Mouse (Mus musculus): ENCODE measurements around the gene Irf1. TPM values are rescaled to one million over a fixed set of nuclear protein-coding genes. Genes with fewer than 3 reads are reported as not detected.

Gene Irf1
- total and polyA plus RNA-seq, 3 experiments, result 17.8 to 64.9 (median 23.6) TPM

DNA sequence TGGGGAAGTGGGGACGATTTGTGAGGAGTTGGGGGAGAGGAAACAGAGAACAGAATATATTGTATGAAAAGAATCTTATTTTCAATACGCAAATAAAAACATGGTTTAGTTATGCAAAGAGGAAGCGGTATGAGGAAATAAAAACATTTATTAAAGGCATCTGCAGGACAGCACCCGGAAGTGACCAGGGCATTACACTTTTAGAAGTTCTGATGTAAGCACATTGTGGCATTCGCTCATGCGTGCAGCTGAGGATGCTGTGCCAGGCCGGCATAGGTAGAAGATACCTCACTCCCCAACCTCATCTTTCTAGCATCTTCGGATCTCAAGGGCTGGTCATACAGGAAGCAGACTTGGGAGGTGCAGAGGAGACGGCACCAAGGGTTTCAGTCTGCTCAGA is 13.5 kb downstream of the Irf1 start:
- no peak overlapping the region for H3K27ac ChIP-seq (ENCODE audit: insufficient read depth, low read depth)
- peaks cover 16 to 37% of the 10 kb centered on the region in 2 experiments for H3K36me3 ChIP-seq (replicated peaks in 1 of 2; ENCODE audit: control insufficient read depth in 1 of 2, insufficient read depth in 1 of 2, low read length in 1 of 2)
- in situ Hi-C loops (cut with MboI; ENCODE audit: low pct_ligation_motif_present, low pct_unique_long_range_greater_than_20kb, low sequenced_read_pairs) (no loop called here), dilution Hi-C loops (cut with MboI; ENCODE audit: extremely low pct_ligation_motif_present, extremely low pct_unique_long_range_greater_than_20kb, low sequenced_read_pairs) (no loop called here)
- no peak overlapping the region for H3K9ac ChIP-seq (ENCODE audit: insufficient read depth, low read depth)
- H3K4me1 ChIP-seq (ENCODE audit: control insufficient read depth in 1 of 2, insufficient read depth in 2 of 2), result peaks cover 12 to 71% of the 10 kb centered on the region in 2 experiments
- no peak overlapping the region for H3K4me2 ChIP-seq (ENCODE audit: insufficient read depth, low read depth, poor library complexity, severe bottlenecking)
- DNase-seq (ENCODE audit: extremely low read depth), result peak; percentile 47
- TF ChIP-seq ELF1 (IDR thresholded peaks at IDR 0.05; ENCODE audit: low read depth, low read length) (peak; percentile 65), ZMIZ1 (IDR thresholded peaks at IDR 0.05; ENCODE audit: low read depth, low read length) (no peak), ZC3H11A (IDR thresholded peaks at IDR 0.05; ENCODE audit: low read depth, low read length) (no peak)
- H3K27me3 ChIP-seq (replicated peaks), result no peaks in the 10 kb centered on the region
- H3K4me3 ChIP-seq (replicated peaks in 1 of 3; ENCODE audit: low read depth in 2 of 3, low read length in 2 of 3, poor library complexity in 1 of 3), result no peak overlapping the region
- no peaks in the 10 kb centered on the region for H3K9me3 ChIP-seq (replicated peaks; ENCODE audit: low read length)
- H3K79me2 ChIP-seq (replicated peaks; ENCODE audit: control insufficient read depth, extremely low read depth, insufficient read depth, poor library complexity, severe bottlenecking), result no peaks in the 10 kb centered on the region

DNA sequence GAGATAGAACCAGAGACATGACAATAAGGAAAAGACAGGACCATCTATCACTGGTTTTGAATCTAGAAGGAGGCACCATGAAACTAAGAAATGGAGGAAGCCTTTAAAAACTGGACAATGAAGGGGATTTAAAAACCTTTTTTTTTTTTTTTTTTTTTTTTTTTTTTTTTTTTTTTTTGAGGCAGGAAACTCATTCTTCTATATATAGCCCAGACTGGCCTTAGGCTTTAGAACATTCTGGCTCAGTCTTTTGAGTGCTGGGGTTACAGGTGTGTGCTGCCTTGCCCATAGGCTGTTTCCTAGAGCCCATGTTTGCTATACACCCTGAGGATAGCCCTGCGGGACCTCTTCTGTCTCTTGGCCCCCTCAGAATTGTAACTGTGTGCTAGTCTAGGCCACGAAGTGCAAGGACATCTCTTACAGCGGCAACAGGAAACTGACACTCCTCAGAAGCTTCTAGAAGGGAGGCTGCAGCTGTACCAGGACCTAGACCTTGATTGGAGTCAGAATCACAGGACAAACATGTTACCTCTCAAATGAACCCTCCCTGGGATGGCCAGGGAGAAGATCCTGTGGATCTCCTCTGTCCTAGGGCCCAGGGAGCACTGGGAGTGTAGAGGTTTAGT is 15.6 kb downstream of the Irf1 start:
- Histone ChIP-seq H3K9me3 (replicated peaks; ENCODE audit: low read length) (peaks cover 4% of the 10 kb centered on the region), H3K4me3 (replicated peaks in 1 of 3; ENCODE audit: low read depth in 2 of 3, low read length in 2 of 3, poor library complexity in 1 of 3) (no peak overlapping the region), H3K4me2 (ENCODE audit: insufficient read depth, low read depth, poor library complexity, severe bottlenecking) (no peak overlapping the region), H3K36me3 (replicated peaks in 1 of 2; ENCODE audit: control insufficient read depth in 1 of 2, insufficient read depth in 1 of 2, low read length in 1 of 2) (peaks cover 4 to 17% of the 10 kb centered on the region in 2 experiments), H3K27ac (ENCODE audit: insufficient read depth, low read depth) (no peak overlapping the region), H3K27me3 (replicated peaks) (no peaks in the 10 kb centered on the region), H3K79me2 (replicated peaks; ENCODE audit: control insufficient read depth, extremely low read depth, insufficient read depth, poor library complexity, severe bottlenecking) (no peaks in the 10 kb centered on the region), H3K9ac (ENCODE audit: insufficient read depth, low read depth) (no peak overlapping the region), H3K4me1 (ENCODE audit: control insufficient read depth in 1 of 2, insufficient read depth in 2 of 2) (peaks cover 9 to 55% of the 10 kb centered on the region in 2 experiments)
- dilution Hi-C loops (cut with MboI; ENCODE audit: extremely low pct_ligation_motif_present, extremely low pct_unique_long_range_greater_than_20kb, low sequenced_read_pairs) (no loop called here), in situ Hi-C loops (cut with MboI; ENCODE audit: low pct_ligation_motif_present, low pct_unique_long_range_greater_than_20kb, low sequenced_read_pairs) (no loop called here)
- TF ChIP-seq SMC3 (IDR thresholded peaks at IDR 0.05; ENCODE audit: low read depth, low read length), result no peak
- no peak for TF ChIP-seq PAX5 (IDR thresholded peaks at IDR 0.05; ENCODE audit: low read length)
- TF ChIP-seq ETS1 (conservative IDR thresholded peaks at IDR 0.05; ENCODE audit: low read depth, low read length), result no peak
- no peak for TF ChIP-seq MXI1 (IDR thresholded peaks at IDR 0.05; ENCODE audit: low read depth, low read length)
- no peak for TF ChIP-seq ELF1 (IDR thresholded peaks at IDR 0.05; ENCODE audit: low read depth, low read length)
- TF ChIP-seq JUND (conservative IDR thresholded peaks at IDR 0.05; ENCODE audit: low read depth, low read length), result no peak
- TF ChIP-seq ZNF384 (IDR thresholded peaks at IDR 0.05; ENCODE audit: low read depth, low read length), result peak; percentile 62
- no peak for DNase-seq (ENCODE audit: extremely low read depth)

GRCm38 (mm10) chr11:53786058-53787031 is 16.5 kb downstream of the Irf1 start:
- TF ChIP-seq CHD2 (IDR thresholded peaks at IDR 0.05; ENCODE audit: low read length) (no peak), SMC3 (IDR thresholded peaks at IDR 0.05; ENCODE audit: low read depth, low read length) (no peak), MEF2A (IDR thresholded peaks at IDR 0.05; ENCODE audit: borderline replicate concordance, low read depth, low read length) (no peak), E2F4 (IDR thresholded peaks at IDR 0.05; ENCODE audit: insufficient replicate concordance, low read depth, low read length) (no peak), CHD1 (IDR thresholded peaks at IDR 0.05; ENCODE audit: low read depth, low read length) (no peak), ZMIZ1 (IDR thresholded peaks at IDR 0.05; ENCODE audit: low read depth, low read length) (no peak), ZKSCAN1 (IDR thresholded peaks at IDR 0.05; ENCODE audit: borderline replicate concordance, low read depth, low read length) (no peak), JUN (IDR thresholded peaks at IDR 0.05; ENCODE audit: insufficient read depth, low read depth, low read length) (no peak), EP300 (IDR thresholded peaks at IDR 0.05; ENCODE audit: low read length) (no peak), MXI1 (IDR thresholded peaks at IDR 0.05; ENCODE audit: low read depth, low read length) (no peak), MAX (IDR thresholded peaks at IDR 0.05; ENCODE audit: low read length) (no peak), MAZ (IDR thresholded peaks at IDR 0.05; ENCODE audit: low read depth, low read length) (no peak), UBTF (IDR thresholded peaks at IDR 0.05; ENCODE audit: low read depth, low read length) (no peak), ZNF384 (IDR thresholded peaks at IDR 0.05; ENCODE audit: low read depth, low read length) (no peak), IRF4 (IDR thresholded peaks at IDR 0.05; ENCODE audit: low read depth, low read length) (no peak), BHLHE40 (IDR thresholded peaks at IDR 0.05; ENCODE audit: low read depth, low read length) (no peak)
- no peaks in the 10 kb centered on the region for H3K79me2 ChIP-seq (replicated peaks; ENCODE audit: control insufficient read depth, extremely low read depth, insufficient read depth, poor library complexity, severe bottlenecking)
- DNase-seq (ENCODE audit: extremely low read depth), result no peak
- no peaks in the 10 kb centered on the region for H3K27me3 ChIP-seq (replicated peaks)
- H3K4me3 ChIP-seq (replicated peaks in 1 of 3; ENCODE audit: low read depth in 2 of 3, low read length in 2 of 3, poor library complexity in 1 of 3), result no peak overlapping the region
- H3K27ac ChIP-seq (ENCODE audit: insufficient read depth, low read depth), result no peak overlapping the region
- H3K4me2 ChIP-seq (ENCODE audit: insufficient read depth, low read depth, poor library complexity, severe bottlenecking), result no peak overlapping the region
- dilution Hi-C loops (cut with MboI; ENCODE audit: extremely low pct_ligation_motif_present, extremely low pct_unique_long_range_greater_than_20kb, low sequenced_read_pairs), result no loop called here
- peaks cover 5% of the 10 kb centered on the region for H3K9me3 ChIP-seq (replicated peaks; ENCODE audit: low read length)
- H3K4me1 ChIP-seq (ENCODE audit: control insufficient read depth in 1 of 2, insufficient read depth in 2 of 2), result peaks cover 9 to 48% of the 10 kb centered on the region in 2 experiments
- no peak overlapping the region for H3K9ac ChIP-seq (ENCODE audit: insufficient read depth, low read depth)
- in situ Hi-C loops (cut with MboI; ENCODE audit: low pct_ligation_motif_present, low pct_unique_long_range_greater_than_20kb, low sequenced_read_pairs), result no loop called here
- H3K36me3 ChIP-seq (replicated peaks in 1 of 2; ENCODE audit: control insufficient read depth in 1 of 2, insufficient read depth in 1 of 2, low read length in 1 of 2), result peaks cover 0 to 11% of the 10 kb centered on the region in 2 experiments
